Mouse (Mus musculus) heart, embryonic 15.5 days (tissue): Measurements from ENCODE around the gene Fam114a1. TPM values are rescaled to one million over a fixed set of nuclear protein-coding genes. Genes with fewer than 3 reads are reported as not detected.
A peak's percentile ranks its signal among the peaks of the same experiment; 100 is the strongest.

Experiments
- ATAC-seq: fragments of 200-750 bp; cut with Nextera tagmentation; replicated peaks from 2 replicates; pipeline ENCODE4 v1.8.0; 2017; ENCODE audit warnings: low read depth, moderate TSS enrichment; ENCODE audit not compliant: insufficient number of reproducible peaks, insufficient read depth, low FRiP score
- H3K27ac ChIP-seq: fragments of 300-500 bp; sonication (generic); 2 replicates; pipeline ENCODE4 v1.5.1; 2015; ENCODE audit warnings: mild to moderate bottlenecking, inconsistent platforms
- H3K27me3 ChIP-seq: fragments of 300-500 bp; sonication (generic); 2 replicates; pipeline ENCODE4 v1.6.1; 2015; ENCODE audit warnings: inconsistent platforms
- H3K36me3 ChIP-seq: fragments of 300-500 bp; sonication (generic); 2 replicates; pipeline ENCODE4 v1.6.1; 2015; ENCODE audit warnings: mild to moderate bottlenecking, inconsistent platforms
- H3K4me1 ChIP-seq: fragments of 300-500 bp; sonication (generic); replicated peaks from 2 replicates; pipeline ENCODE4 v1.6.1; 2015; ENCODE audit warnings: inconsistent platforms
- H3K4me2 ChIP-seq: fragments of 300-500 bp; sonication (generic); 2 replicates; pipeline ENCODE4 v1.6.1; 2015; ENCODE audit warnings: inconsistent platforms, mild to moderate bottlenecking, moderate library complexity
- H3K4me3 ChIP-seq: fragments of 300-500 bp; sonication (generic); 2 replicates; pipeline ENCODE4 v1.5.1; 2015; ENCODE audit warnings: mild to moderate bottlenecking, inconsistent platforms
- H3K9ac ChIP-seq: fragments of 300-500 bp; sonication (generic); 2 replicates; pipeline ENCODE4 v1.6.1; 2015; ENCODE audit warnings: mild to moderate bottlenecking, inconsistent platforms
- H3K9me3 ChIP-seq: fragments of 300-500 bp; sonication (generic); replicated peaks from 2 replicates; pipeline ENCODE4 v1.6.1; 2016; ENCODE audit warnings: inconsistent platforms
- WGBS: fragments of 180-500 bp; shearing (Covaris S2); methylation state at CpG from one replicate; pipeline ENCODE4 v1.1.7; 2015; ENCODE audit warnings: mixed read lengths; 5-methylcytosine and 5-hydroxymethylcytosine counted together
- microRNA counts: library from miRNA; unstranded; fragments of <30 nt; microRNA quantifications from one replicate; lab custom pipeline; 2016
- microRNA-seq: library from miRNA; unstranded; fragments of <30 nt; microRNA quantifications from one replicate; pipeline ENCODE4, GENCODE M21; 2016
- polyA plus RNA-seq: library from polyadenylated mRNA; unstranded; fragments of >200 nt; fragmentation: Nextera tagmentation; extraction: Ambion mirVana; gene quantifications from 2 replicates; pipeline ENCODE4 v1.2.1, GENCODE M21; 2015

Fam114a1 gene
- polyA plus RNA-seq, 1 experiment from 2014 or later, result 38.2 TPM

DNA sequence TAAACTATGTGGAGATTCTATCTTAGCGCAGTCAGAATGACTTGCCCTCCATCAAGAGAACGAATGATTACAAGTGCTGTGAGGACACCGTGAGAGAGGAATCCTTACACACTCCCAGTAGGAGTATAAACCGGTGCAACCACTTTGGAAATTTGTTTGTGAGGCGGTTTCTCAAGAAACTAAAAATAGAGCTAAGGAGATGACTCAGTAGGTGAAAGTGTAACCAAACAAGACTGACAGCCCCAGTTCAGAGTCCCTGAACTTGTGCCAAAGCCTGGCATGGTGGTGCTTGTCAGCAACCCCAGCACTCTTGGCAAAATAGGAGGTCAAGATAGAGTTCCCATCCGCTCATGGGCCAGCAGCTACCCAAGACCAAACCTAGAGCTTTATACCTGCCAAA, 116.7 kb downstream of the Fam114a1 start:
- no peak overlapping the region for H3K4me2 ChIP-seq
- peaks cover 4% of the 10 kb centered on the region; the same call in 1 of the 2 replicates for H3K4me1 ChIP-seq
- WGBS, result 49% methylated on average over 6 of the region's 6 CpGs
- H3K4me3 ChIP-seq, result no peak overlapping the region
- H3K36me3 ChIP-seq, result no peaks in the 10 kb centered on the region
- ATAC-seq, result no peak
- H3K27ac ChIP-seq, result no peak overlapping the region
- no peak overlapping the region for H3K9ac ChIP-seq
- no peaks in the 10 kb centered on the region for H3K27me3 ChIP-seq
- no peaks in the 10 kb centered on the region for H3K9me3 ChIP-seq

DNA sequence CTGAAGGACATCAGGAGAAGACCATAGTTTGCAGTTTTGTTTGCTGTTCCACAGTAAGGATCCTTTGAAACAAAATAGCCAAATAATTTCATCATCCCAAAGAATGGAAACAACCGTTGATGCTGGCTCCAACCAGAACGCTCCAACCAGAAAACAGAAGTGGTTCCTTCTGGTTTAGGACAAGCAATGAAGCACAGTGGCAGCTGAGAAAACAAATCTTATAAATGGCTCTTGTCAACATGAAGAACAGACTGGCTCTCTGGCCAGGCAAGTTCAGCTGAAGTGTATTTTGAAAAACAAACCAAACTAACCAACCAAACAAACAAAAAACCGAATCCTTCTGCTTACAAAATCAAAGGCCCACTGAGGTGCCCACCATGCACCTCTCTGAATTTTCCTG, 119.8 kb downstream of the Fam114a1 start:
- ATAC-seq, result no peak
- Histone ChIP-seq H3K27me3 (no peaks in the 10 kb centered on the region), H3K9ac (no peak overlapping the region), H3K27ac (no peak overlapping the region), H3K4me3 (no peak overlapping the region), H3K36me3 (no peaks in the 10 kb centered on the region), H3K9me3 (no peaks in the 10 kb centered on the region), H3K4me1 (peaks cover 4% of the 10 kb centered on the region; the same call in 1 of the 2 replicates), H3K4me2 (no peak overlapping the region)
- WGBS, result 60% methylated on average over 3 of the region's 3 CpGs

DNA sequence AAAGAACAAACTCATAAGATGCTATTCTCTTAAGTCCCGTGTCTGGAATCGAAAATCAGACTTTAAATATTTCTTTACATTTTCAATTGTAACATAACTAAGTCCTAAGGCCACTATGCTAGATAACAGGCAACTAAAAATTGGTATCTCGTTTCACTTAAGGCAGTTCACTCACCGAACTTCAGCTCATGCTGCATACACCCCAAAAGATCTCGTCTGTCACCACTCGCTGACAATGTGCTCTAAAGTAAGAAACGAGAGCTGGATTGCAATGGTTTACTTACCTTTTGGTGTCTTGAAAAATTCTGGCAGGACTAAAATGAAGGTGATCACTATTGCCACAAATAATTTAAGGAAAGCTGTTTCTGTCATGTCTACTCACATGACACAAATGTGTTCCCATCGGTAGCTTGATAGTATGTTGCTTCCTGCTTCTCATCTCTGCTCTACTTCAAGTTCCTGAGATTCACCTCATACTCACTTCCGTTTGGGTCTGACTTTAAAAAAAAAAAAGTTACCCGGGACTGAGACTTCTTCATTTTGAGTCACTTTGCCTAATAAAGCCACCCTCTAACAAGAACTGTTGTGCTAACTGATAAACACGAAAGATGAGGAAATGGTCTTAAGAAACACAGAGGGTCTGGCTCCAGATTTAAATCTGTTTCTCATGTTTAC, 121.5 kb downstream of the Fam114a1 start:
- Histone ChIP-seq H3K9ac (no peak overlapping the region), H3K4me2 (no peak overlapping the region), H3K4me3 (peak overlapping the region; percentile 17; the same call in 1 of the 2 replicates)

More for the DNA sequence above, 121.5 kb downstream of the Fam114a1 start:
- H3K9me3 ChIP-seq, result no peaks in the 10 kb centered on the region
- H3K4me1 ChIP-seq, result peaks cover 4% of the 10 kb centered on the region; the same call in 1 of the 2 replicates
- H3K27me3 ChIP-seq, result no peaks in the 10 kb centered on the region
- no peaks in the 10 kb centered on the region for H3K36me3 ChIP-seq
- ATAC-seq, result no peak
- no peak overlapping the region for H3K27ac ChIP-seq
- WGBS, result 51% methylated on average over 11 of the region's 11 CpGs

MicroRNAs within 50 kb of the gene (microRNA counts, 519-probe panel; counts per million panel counts)
- microRNA mmu-miR-574-3p (lab: Ali Mortazavi, UCI), result 2,797 counts per million, percentile 67 among the panel's probes with 10 or more counts
- microRNA mmu-miR-574-5p (lab: Ali Mortazavi, UCI), result 2,200 counts per million, percentile 32 among the panel's probes with 10 or more counts

Small RNAs within 50 kb of the gene (microRNA-seq; reads per million reads assigned to microRNA genes)
- gene Mir574, result 161 reads per million, percentile 57 among the genes with 10 or more reads in this experiment

Other genes starting within 250 kb of the Fam114a1 start
- gene Klf3, start 166.7 kb upstream of the Fam114a1 start, polyA plus RNA-seq, result 44.3 and 53.3 TPM in 2 replicates
- gene Tlr1, start 36.5 kb upstream of the Fam114a1 start, polyA plus RNA-seq, result 0.48 and 0.82 TPM in 2 replicates
- 0.68 and 0.84 TPM in 2 replicates for gene Tlr6, start 10.0 kb upstream of the Fam114a1 start, polyA plus RNA-seq
- gene Tmem156, start 122.1 kb downstream of the Fam114a1 start, polyA plus RNA-seq, result 0.44 TPM in 1 of 2 replicates, not detected in the other
- gene Klhl5, start 137.5 kb downstream of the Fam114a1 start, polyA plus RNA-seq, result 11.9 and 13.8 TPM in 2 replicates
- gene Wdr19, start 229.6 kb downstream of the Fam114a1 start, polyA plus RNA-seq, result 5.0 and 5.8 TPM in 2 replicates